Mouse (Mus musculus): ENCODE measurements around the gene Gnb1l. TPM values are rescaled to one million over a fixed set of nuclear protein-coding genes. Genes with fewer than 3 reads are reported as not detected.

Gene Gnb1l
- polyA plus RNA-seq, 1 experiment from 2014 or later: 13.2 TPM

DNA sequence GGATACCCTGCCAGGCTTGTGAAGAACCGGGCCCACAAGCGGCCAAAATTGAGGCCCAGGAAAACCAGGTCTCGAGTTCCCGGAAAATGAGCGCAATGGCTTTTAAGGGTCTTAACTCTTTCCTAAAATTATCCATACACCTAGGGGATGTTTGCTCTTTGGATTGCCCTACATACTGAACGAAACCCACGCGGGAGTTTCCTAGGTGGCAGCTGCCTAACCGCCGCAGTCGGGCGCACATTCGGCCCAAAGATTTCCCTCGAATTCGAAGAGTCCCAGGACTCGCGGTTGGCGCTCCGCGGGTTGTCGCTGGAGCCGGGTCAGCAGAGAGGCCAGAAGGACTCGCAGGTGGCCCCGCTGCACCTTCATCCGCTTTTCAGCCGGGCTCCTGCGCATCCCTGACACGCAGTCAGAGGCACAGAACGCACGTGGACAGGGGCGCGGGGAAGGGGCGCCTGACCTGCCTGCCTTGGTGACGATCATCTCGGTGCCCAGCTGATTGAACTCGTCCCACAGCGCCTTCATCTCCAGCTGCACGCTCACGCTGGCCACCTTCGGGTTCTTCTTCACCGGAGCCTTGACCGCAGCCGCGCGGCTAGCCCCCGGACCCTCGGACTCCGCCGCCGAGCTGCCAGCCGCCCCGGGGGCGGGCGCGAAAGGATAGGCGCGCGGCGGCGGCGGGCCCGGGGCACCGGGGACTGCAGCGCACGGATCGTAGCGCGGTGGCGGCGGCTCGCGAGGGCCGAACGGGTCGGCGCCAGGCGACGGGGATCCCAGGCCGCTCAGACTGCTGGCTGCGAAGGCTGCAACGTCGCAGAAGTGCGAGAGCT, 87.8 kb downstream of the Gnb1l start:
- Histone ChIP-seq H3K36me3 (replicated peaks; ENCODE audit: control insufficient read depth, insufficient read depth, low read depth, low read length) (no peaks in the 10 kb centered on the region), H3K27ac (replicated peaks; ENCODE audit: low read depth, low read length) (peak overlapping the region; percentile 28; the same call in 1 of the 2 replicates), H3K9me3 (replicated peaks; ENCODE audit: control insufficient read depth, low read length) (no peaks in the 10 kb centered on the region), H3K27me3 (ENCODE audit: control insufficient read depth, insufficient read depth, low read length) (peaks cover 94% of the 10 kb centered on the region), H3K4me2 (ENCODE audit: low read depth, low read length) (peak overlapping the region; percentile 70), H3K4me3 (ENCODE audit: low read depth, low read length) (peak overlapping the region; percentile 46), H3K9ac (replicated peaks; ENCODE audit: low read length) (peak overlapping the region; percentile 70), H3K4me1 (ENCODE audit: control insufficient read depth, insufficient read depth, low read length) (peaks cover 30% of the 10 kb centered on the region)
- 1% methylated on average over 70 of the region's 83 CpGs for WGBS
- ATAC-seq (replicated peaks; ENCODE audit: insufficient number of reproducible peaks, low FRiP score, low TSS enrichment, low read depth) (no peak), DNase-seq (ENCODE audit: low spot score) (peak; percentile 22)

- Histone ChIP-seq H3K4me2 (ENCODE audit: low read depth, low read length) (peak overlapping the region; percentile 70), H3K27me3 (ENCODE audit: control insufficient read depth, insufficient read depth, low read length) (peaks cover 94% of the 10 kb centered on the region), H3K27ac (replicated peaks; ENCODE audit: low read depth, low read length) (peak overlapping the region; percentile 28; the same call in 1 of the 2 replicates), H3K9me3 (replicated peaks; ENCODE audit: control insufficient read depth, low read length) (no peaks in the 10 kb centered on the region), H3K36me3 (replicated peaks; ENCODE audit: control insufficient read depth, insufficient read depth, low read depth, low read length) (no peaks in the 10 kb centered on the region), H3K4me3 (ENCODE audit: low read depth, low read length) (peak overlapping the region; percentile 46), H3K4me1 (ENCODE audit: control insufficient read depth, insufficient read depth, low read length) (peaks cover 26% of the 10 kb centered on the region), H3K9ac (replicated peaks; ENCODE audit: low read length) (peak overlapping the region; percentile 70)
- under 1% methylated on average over 36 of the region's 62 CpGs for WGBS
- DNase-seq (ENCODE audit: low spot score) (peak; percentile 33), ATAC-seq (replicated peaks; ENCODE audit: insufficient number of reproducible peaks, low FRiP score, low TSS enrichment, low read depth) (no peak)
Measured at GRCm38 (mm10) chr16:18586906-18587546, 88.5 kb downstream of the Gnb1l start.

DNA sequence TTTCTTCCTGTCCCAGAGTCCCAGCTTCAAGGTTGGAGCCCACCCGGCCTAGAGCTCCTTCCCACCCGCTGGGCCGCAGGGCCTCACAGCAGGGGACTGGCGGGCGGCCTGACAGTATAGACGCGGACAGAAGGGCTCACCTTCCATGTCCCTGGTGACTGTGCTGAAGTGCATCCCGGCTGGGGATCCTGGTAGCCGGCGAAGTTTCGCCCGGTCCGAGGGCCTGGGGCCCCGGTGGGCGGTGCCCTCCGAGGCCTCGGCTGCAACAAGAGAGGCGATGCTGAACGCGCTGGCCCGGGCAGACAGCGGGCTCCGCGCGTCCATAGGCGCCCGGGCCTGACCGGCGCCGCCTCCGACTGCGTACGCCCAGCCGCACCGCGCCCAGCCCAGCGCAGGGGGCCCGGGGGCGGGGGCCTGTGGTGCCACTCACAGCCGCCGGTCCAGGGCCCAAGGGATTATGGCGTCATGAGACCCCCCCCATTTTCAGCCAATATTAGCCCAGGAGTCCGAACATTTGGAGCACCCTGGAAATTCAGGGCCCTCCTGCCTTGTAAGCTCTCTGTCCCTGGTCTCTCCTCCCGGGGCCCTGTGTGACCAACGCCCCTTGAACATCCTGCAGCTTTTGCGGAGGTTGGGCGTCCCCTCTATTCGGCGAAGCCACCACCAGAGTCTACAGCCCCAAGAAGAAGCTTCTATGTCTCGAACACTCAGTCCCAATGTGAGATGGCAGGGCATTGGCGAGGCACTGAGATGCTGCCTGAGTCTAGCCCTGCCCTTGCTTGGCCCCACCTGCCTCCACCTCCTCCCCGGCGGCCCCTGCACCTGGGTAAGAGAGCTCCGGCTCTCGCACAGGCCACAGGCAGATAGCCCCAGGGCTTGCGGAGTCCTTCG, 89.6 kb downstream of the Gnb1l start:
- no peaks in the 10 kb centered on the region for H3K36me3 ChIP-seq (replicated peaks; ENCODE audit: control insufficient read depth, insufficient read depth, low read depth, low read length)
- H3K27ac ChIP-seq (replicated peaks; ENCODE audit: low read depth, low read length): no peak overlapping the region
- peak overlapping the region; percentile 35 for H3K9ac ChIP-seq (replicated peaks; ENCODE audit: low read length)
- peaks cover 24% of the 10 kb centered on the region for H3K4me1 ChIP-seq (ENCODE audit: control insufficient read depth, insufficient read depth, low read length)
- WGBS: under 1% methylated on average over 57 of the region's 57 CpGs
- peak overlapping the region; percentile 30 for H3K4me3 ChIP-seq (ENCODE audit: low read depth, low read length)
- ATAC-seq (replicated peaks; ENCODE audit: insufficient number of reproducible peaks, low FRiP score, low TSS enrichment, low read depth) (no peak), DNase-seq (ENCODE audit: low spot score) (peak; percentile 55)
- peak overlapping the region; percentile 60 for H3K4me2 ChIP-seq (ENCODE audit: low read depth, low read length)
- no peaks in the 10 kb centered on the region for H3K9me3 ChIP-seq (replicated peaks; ENCODE audit: control insufficient read depth, low read length)
- peaks cover 89% of the 10 kb centered on the region for H3K27me3 ChIP-seq (ENCODE audit: control insufficient read depth, insufficient read depth, low read length)

DNA sequence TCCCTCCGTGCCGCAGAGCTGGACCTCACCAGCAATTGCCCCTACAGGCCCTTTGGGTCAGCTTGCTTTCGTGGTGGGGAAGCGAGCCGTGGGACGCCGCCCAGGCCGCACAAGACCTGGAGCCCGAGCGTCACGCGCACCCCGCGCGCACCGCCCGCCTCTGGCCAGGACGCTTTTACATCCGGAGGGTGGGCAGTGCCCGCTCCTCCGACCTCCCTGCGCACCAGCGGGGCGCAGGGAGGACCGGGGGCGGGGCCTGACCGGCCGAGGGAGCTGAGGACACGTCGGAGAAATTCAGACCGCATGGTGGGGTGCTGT, 90.2 kb downstream of the Gnb1l start:
- DNase-seq (ENCODE audit: low spot score): no peak
- Histone ChIP-seq H3K9ac (replicated peaks; ENCODE audit: low read length) (peak overlapping the region; percentile 9; the same call in 1 of the 2 replicates), H3K36me3 (replicated peaks; ENCODE audit: control insufficient read depth, insufficient read depth, low read depth, low read length) (no peaks in the 10 kb centered on the region), H3K27ac (replicated peaks; ENCODE audit: low read depth, low read length) (no peak overlapping the region), H3K9me3 (replicated peaks; ENCODE audit: control insufficient read depth, low read length) (no peaks in the 10 kb centered on the region), H3K4me2 (ENCODE audit: low read depth, low read length) (peak overlapping the region; percentile 60), H3K27me3 (ENCODE audit: control insufficient read depth, insufficient read depth, low read length) (peaks cover 86% of the 10 kb centered on the region), H3K4me3 (ENCODE audit: low read depth, low read length) (peak overlapping the region; percentile 30), H3K4me1 (ENCODE audit: control insufficient read depth, insufficient read depth, low read length) (peaks cover 24% of the 10 kb centered on the region)
- WGBS: 1% methylated on average over 31 of the region's 31 CpGs
- no peak for ATAC-seq (replicated peaks; ENCODE audit: insufficient number of reproducible peaks, low FRiP score, low TSS enrichment, low read depth)

DNA sequence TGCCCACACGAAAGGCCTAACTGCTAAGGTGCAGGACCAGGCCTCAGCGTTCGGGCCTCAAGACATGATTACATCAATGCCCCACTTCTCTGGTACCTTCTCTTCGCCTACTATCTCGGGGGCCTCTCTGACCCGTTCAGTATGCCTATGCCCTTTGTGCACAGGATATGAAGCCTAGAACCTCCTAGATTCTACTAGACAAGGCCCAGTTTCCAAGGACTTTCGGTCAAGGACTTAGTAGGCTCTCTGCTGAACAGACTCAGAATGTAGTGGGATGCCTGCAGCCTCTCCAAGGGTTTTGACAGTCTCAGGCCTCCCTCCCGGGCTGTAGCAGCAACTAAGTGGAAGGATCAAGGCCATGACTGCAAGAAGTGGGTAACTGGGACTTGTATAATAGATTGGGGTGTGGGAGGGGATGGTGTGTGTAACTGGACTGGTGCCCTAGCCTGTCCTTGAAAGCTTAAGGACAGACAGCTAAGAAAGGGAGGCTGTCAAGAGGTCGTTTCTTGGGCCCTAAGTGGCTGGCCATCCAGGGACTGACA, 90.6 kb downstream of the Gnb1l start:
- 12% methylated on average over 9 of the region's 9 CpGs for WGBS
- Histone ChIP-seq H3K9ac (replicated peaks; ENCODE audit: low read length) (no peak overlapping the region), H3K4me3 (ENCODE audit: low read depth, low read length) (no peak overlapping the region), H3K27ac (replicated peaks; ENCODE audit: low read depth, low read length) (no peak overlapping the region), H3K27me3 (ENCODE audit: control insufficient read depth, insufficient read depth, low read length) (peaks cover 81% of the 10 kb centered on the region), H3K4me1 (ENCODE audit: control insufficient read depth, insufficient read depth, low read length) (peaks cover 24% of the 10 kb centered on the region), H3K4me2 (ENCODE audit: low read depth, low read length) (no peak overlapping the region), H3K9me3 (replicated peaks; ENCODE audit: control insufficient read depth, low read length) (no peaks in the 10 kb centered on the region), H3K36me3 (replicated peaks; ENCODE audit: control insufficient read depth, insufficient read depth, low read depth, low read length) (no peaks in the 10 kb centered on the region)
- no peak for DNase-seq (ENCODE audit: low spot score)
- no peak for ATAC-seq (replicated peaks; ENCODE audit: insufficient number of reproducible peaks, low FRiP score, low TSS enrichment, low read depth)

DNA sequence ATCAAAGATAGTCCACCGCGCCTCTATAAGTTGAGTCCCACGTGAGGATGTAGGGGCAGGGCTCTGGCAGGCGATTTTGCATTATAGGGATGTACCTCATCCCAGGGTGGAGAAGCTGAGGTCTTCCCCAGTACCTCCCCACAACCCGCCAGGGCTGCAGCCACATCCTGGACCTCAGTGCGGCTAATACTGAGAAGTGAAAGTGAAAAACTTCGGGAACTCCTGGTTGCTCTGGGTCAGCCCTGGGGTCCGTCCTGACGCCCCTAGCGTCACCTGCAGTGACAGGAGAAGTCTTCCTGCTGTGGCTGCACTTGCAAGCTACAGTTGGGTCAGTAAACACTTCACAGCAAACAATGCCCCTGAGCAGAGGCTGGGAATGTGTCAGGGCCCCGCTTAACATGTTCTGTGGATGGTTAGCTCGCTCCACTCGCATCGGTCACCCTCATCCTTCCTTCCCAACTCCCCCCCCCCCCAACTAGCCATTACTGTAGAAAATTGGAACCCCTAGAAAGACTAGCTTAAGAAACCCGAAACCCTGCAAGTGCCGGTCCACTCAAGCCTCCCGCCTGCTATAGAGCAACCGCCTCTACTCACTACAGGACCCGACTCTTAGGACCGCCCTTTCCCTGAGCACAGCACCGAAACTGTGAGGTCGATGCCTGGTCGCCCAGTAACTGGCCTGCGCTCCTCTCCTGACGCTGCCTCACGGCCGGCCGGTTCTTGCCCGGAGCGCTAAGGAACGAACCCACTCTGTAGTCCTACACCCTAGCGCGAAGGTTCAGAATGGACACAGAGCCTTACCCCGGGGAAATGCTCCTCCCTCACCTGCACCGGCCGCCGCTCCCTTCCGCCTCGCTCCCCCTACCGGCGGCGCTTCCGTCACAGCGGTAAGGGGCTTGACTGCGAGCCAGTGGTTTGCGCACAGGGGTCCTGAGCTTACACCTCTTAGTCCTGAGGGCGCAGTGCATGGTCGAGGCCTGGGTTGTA, 91.6 kb downstream of the Gnb1l start, which contains the start of gene Tbx1:
Gene Tbx1, minus strand, starts transcription at position 868 of the 987 bp plus-strand sequence.
- H3K9ac ChIP-seq (replicated peaks; ENCODE audit: low read length): peak within 1 kb of the TSS; percentile 22
- H3K9me3 ChIP-seq (replicated peaks; ENCODE audit: control insufficient read depth, low read length): no peaks in the 10 kb centered on the region
- H3K4me2 ChIP-seq (ENCODE audit: low read depth, low read length): peak within 1 kb of the TSS; percentile 38
- DNase-seq (ENCODE audit: low spot score) (peak; percentile 58), ATAC-seq (replicated peaks; ENCODE audit: insufficient number of reproducible peaks, low FRiP score, low TSS enrichment, low read depth) (no peak)
- 2% methylated on average over 48 of the region's 48 CpGs for WGBS
- peaks cover 72% of the 10 kb centered on the region for H3K27me3 ChIP-seq (ENCODE audit: control insufficient read depth, insufficient read depth, low read length)
- H3K4me1 ChIP-seq (ENCODE audit: control insufficient read depth, insufficient read depth, low read length): peaks cover 24% of the 10 kb centered on the region
- no peaks in the 10 kb centered on the region for H3K36me3 ChIP-seq (replicated peaks; ENCODE audit: control insufficient read depth, insufficient read depth, low read depth, low read length)
- H3K4me3 ChIP-seq (ENCODE audit: low read depth, low read length): peak within 1 kb of the TSS; percentile 26
- no peak within 1 kb of the TSS for H3K27ac ChIP-seq (replicated peaks; ENCODE audit: low read depth, low read length)

All from embryonic facial prominence, embryonic 11.5 days (tissue).